Mouse (Mus musculus) spleen, adult 2 months (tissue): Measurements from ENCODE around the gene 4931409K22Rik.

Experiments used
- CTCF ChIP-seq: fragments of 200-500 bp; IDR thresholded peaks from 2 replicates; pipeline ENCODE4 v1.5.1; 2011; ENCODE audit warnings: mild to moderate bottlenecking, inconsistent platforms; ENCODE audit not compliant: insufficient read depth, insufficient read length, insufficient replicate concordance; ENCODE audit errors: extremely low read depth
- POLR2A ChIP-seq: fragments of 200-500 bp; IDR thresholded peaks from 2 replicates; pipeline ENCODE4 v1.6.1; 2011; ENCODE audit warnings: low read depth, low read length, inconsistent platforms

- TF ChIP-seq CTCF (no peak), POLR2A (no peak)
These were observed 5.9 kb downstream of the 4931409K22Rik start for GRCm38 (mm10) chr5:24550598-24551316.
